Mouse (Mus musculus) frontal cortex, postnatal 14 days (tissue): ENCODE measurements around the gene Ccr3.
"Not testable (repeated sequence)": the region's sequence is repeated elsewhere in the genome, so short reads cannot be mapped to it uniquely, and the experiment has no call there.

ENCODE experiments used
- DNase-seq, 2 experiments: peaks; one replicate each; pipeline ENCODE4 v3.0.0; 2022; ENCODE audit warnings: low spot score in 2 of 2

Gene Ccr3

DNA sequence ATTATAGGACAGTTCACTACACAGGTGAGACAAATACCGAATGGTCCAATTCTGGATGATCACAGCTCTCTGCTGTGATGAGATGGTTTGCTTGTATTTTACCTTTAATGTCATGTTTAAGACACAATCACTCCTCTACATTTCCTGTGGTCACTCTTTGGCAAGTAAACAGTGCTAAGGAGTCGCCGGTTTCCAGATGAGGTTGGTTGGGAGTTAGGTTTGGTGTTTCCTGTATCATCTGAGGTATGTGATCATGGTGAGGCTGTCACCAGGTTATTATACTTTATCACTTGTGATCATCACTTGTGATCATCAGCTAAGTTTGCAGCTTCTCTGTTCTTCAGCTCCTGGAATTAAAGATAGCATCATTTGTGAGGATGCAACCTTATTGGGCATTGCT, 19.2 kb downstream of the Ccr3 start:
- DNase-seq, result no peak

DNA sequence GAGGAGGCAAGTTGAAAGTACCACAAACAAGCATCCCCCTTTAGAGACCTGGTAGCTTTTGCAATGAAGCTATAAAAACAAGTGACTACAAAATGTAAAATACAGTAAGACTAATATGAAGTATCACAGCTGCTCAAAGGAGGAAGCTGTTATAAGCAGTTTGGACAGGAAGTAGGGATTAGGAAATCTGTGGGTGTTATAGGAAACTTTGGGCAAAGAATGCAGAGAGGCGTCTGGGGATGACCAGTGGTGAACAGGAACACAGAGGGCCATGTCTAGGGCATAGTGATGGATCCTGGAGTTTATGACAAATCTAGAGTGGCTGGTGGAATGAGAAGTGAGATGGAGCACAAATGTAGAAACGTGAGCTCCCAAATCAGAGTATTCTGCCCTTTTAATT, 31.8 kb downstream of the Ccr3 start:
- DNase-seq, result no peak

DNA sequence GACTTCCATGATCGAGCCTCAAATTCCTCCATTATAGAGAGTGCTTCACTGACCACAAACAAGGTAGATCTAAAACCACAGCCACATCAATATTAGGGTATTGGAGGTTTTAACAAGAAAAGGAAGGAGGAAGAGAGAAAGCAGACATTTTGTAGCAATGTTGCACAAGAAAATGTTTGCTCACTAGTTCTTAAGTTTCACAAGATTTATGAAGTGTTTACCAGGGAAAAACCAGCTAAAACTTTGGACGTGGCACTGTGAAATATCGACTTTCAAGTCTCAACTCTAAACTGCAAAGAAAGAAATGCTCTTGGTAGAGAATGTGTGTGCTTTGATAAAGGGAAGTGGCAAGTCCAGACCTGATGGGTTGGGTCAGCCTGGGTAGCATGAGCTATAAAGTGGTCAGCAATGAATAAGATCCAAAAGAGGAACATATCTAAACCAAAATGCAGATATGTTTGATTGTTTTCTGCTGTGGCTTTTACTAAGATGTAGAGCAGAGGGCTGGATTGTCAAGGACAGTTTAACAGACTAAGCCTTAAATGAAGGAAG, 34.5 kb downstream of the Ccr3 start:
- DNase-seq, result no peak

DNA sequence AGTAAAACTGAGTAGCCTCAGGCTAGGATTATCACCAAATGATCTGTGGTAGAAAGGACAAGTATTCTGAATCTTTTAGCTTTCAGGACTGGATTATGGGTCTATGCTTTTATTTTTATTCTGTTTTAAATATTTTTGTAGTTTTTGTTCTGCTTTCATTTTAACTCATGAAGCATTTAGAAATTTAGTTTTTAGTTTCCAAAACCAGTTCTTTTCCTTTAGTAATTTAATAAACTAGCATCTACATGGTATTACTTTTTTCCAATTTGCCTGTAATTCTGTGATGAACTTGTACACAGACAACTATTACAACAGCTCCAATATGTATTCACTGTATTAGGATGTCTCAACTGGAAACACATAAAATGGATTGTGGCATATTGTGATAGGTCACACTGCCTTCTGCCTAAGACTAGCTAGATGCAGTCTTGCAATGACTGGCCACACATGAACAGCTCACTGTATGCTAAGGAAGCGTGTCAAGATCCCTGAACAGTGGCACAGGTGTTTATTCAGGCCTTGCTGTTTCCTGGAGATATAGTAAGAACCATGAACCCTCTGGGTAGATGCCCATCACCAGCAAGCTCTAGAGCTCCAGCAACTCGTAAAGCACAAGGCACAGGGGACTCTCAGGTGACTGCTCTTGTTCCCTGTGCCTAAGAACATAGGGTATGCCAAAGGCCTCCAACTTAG, 38.0 kb downstream of the Ccr3 start:
- DNase-seq, result no peak

DNA sequence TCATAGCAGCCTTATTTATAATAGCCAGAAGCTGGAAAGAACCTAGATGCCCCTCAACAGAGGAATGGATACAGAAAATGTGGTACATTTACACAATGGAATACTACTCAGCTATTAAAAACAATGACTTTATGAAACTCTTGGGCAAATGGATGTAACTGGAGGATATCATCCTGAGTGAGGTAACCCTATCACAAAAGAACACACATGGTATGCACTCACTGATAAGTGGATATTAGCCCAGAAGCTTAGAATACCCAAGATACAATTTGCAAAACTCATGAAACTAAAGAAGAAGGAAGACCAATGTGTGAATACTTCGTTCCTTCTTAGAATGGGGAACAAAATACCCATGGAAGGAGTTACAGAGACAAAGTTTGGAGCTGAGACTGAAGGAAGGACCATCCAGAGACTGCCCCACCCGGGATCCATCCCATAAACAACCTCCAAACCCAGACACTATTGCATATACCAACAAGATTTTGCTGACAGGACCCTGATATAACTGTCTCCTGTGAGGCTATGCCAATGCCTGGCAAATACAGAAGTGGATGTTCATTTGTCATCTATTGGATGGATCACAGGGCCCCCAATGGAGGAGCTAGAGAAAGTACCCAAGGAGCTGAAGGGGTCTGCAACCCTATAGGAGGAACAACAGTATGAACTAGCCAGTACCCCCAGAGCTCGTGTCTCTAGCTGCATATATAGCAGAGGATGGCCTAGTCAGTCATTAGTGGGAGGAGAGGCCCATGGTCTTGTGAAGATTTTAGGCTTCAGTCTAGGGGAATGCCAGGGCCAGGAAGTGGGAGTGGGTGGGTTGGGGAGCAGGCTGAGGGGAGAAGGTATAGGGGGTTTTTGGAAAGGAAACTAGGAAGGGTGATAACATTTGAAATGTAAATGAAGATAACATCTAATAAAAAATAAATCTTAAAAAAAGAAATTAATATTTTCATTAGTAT, 40.0 kb downstream of the Ccr3 start:
- not testable (repeated sequence) for DNase-seq

DNA sequence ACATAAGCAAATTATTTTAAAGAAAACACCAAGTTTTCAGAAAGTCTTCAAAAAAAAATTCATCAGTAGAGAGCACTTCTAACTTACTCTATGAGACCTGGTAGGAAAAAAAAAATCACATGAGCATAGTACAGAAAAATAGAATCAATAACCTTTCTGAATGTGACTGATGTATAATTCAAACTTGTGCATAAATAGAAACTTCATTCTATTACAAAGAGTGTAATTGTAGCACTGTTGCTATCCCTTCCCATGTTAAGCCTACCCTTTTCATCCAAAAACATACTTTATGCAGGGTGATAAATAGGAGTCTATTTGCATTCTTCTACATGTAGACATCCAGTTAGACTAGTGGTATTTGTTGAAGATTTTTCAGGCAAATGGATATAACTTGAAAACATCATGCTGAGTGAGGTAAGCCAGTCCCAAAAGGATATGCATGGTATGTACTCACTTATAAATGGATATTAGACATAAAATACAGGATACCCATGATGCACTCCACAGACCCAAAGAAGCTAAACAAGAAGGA, 44.9 kb downstream of the Ccr3 start:
- DNase-seq, result no peak

DNA sequence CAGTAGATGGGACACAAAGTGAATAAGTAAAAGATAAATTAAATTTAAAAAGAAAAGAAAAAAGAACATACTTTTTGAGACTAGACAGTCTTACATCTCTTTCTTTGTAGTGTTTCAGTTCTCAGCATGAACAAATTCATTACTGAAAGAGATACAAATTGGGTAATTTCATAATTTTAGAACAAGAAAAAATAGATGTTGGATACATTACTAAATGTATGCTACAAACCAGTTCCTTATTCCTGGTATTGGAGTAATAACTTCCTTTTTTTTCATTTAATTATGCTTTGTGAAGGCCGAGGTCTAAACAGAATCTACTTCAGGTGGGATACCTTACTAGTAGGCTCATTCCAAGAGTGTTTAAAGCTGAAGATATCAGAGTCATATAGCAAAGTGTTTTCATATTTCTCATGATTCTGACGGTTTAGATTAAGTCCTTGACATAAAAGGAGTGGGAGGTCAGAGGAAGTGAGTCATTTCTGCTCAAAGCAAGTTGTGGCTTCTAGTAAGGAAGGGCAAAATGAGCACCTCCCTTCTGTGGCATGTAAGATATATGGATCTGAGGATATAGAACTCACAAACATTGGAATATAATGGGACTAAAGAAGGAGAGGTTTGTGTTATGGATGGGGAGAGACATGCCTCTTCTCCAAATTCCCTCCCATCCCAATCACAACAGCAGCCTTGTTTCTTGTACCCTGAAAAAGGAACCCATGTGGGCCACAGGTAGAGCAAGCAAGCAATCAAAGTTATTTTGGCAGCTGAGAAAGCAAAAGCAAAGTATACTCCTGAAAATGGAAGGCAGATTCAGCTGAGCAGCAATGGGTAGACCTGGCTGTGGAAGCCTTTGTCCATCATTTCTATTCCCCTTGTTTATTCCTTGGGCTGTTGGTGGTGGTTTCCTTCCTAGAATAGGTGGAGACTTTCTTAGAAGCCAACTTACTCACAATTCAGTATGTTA, 46.6 kb downstream of the Ccr3 start:
- DNase-seq, result no peak

DNA sequence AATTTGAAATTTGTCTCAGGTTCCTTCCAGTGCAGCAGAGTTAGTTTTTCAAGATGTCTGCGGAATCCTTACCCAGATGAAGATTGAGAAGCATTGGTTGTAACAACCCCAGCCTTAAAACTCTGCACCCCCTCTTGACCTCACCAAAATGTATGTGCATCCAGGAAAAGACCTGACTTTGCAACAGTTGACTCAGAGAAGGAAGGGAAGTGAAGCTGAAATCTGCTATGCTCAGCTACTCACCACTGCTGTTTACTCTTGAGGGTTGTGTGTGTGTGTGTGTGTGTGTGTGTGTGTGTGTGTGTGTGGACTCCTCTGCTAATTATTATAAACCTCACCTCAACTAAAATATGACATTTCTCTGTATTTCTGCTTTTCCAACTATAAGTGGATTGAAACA, 49.7 kb downstream of the Ccr3 start:
- DNase-seq, result no peak

DNA sequence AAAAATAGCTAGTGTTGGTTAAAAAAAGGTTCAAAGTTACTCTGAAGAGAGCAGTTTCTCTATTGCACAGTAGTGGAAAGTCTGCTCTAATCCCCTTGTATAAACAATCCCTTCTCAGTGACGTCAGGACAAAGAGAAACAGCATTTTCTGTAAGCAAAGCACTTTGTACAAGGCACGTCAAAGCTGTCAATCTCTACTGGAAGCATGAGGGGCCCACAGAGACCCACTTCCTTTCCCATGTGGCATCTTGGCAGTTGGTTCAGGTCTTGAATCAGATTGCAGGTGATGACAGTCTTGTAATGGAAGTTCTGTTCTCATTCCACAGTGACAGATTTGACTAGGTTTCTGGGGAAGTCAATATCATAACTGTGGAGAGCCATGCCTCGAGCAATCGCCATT, 58.0 kb downstream of the Ccr3 start:
- no peak for DNase-seq

DNA sequence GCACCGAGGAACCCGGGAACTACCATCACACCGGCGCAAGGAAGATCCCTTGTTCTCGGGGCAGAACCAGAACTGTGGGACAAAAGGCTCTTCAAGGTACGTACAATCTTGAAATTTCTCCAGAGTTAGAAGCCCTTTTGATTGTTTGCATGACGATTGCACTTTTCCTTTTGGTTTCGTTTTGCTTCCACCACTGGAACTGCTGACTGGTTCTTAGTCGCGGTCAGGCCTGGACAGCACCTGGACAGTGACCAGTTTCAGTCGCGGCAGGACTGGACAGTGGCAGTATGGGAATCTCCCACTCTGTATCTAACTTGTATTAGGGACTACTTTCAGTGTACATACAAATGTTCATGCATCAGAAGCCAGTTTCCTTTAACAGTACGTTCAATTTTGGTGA, 58.7 kb downstream of the Ccr3 start:
- DNase-seq, result not testable (repeated sequence)
